Mouse (Mus musculus): ENCODE measurements around the gene Btbd1.

DNA sequence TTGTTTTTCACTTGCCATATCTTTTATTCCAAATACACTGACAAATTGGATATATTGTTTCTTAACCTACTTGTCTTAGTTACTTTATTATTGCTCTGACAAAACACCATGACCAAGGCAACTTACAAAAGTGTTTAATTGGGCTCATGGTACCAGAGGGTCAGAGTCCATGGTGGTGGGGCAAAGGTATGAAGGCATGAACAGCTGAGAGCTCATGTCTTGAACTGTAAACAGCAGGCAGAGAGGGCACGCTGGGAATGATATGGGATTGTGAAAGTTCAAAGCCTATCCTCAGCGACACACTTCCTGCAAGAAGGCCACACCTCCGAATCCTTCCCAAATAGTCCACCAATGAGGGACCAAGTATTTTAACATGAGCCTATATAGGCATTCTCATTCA lies 81.3 kb downstream of the Btbd1 start:
- TF ChIP-seq POLR2A (IDR thresholded peaks at IDR 0.05; ENCODE audit: extremely low read depth, insufficient read depth, low read length): no peak
- TF ChIP-seq CTCF (IDR thresholded peaks at IDR 0.05; ENCODE audit: low read depth, low read length): no peak

Data from liver, adult 2 months (tissue).